Mouse (Mus musculus) embryonic facial prominence, embryonic 13.5 days (tissue): ENCODE measurements around the gene Ptprk. TPM values are rescaled to one million over a fixed set of nuclear protein-coding genes. Genes with fewer than 3 reads are reported as not detected.

Experiments
- ATAC-seq: fragments of 200-750 bp; cut with Nextera tagmentation; 2 replicates; pipeline ENCODE4 v1.8.0; 2017; ENCODE audit warnings: low read depth; ENCODE audit not compliant: insufficient number of reproducible peaks, insufficient read depth, low FRiP score, low TSS enrichment
- H3K27ac ChIP-seq: fragments of 300-500 bp; sonication (generic); 2 replicates; pipeline ENCODE4 v1.5.1; 2015; ENCODE audit warnings: moderate library complexity, mild to moderate bottlenecking, inconsistent platforms
- H3K27me3 ChIP-seq: fragments of 300-500 bp; sonication (generic); 2 replicates; pipeline ENCODE4 v1.6.1; 2015; ENCODE audit warnings: mild to moderate bottlenecking, inconsistent platforms
- H3K36me3 ChIP-seq: fragments of 300-500 bp; sonication (generic); 2 replicates; pipeline ENCODE4 v1.6.1; 2015; ENCODE audit warnings: mild to moderate bottlenecking, inconsistent platforms
- H3K4me1 ChIP-seq: fragments of 300-500 bp; sonication (generic); 2 replicates; pipeline ENCODE4 v1.6.1; 2015; ENCODE audit warnings: inconsistent platforms
- H3K4me2 ChIP-seq: fragments of 300-500 bp; sonication (generic); 2 replicates; pipeline ENCODE4 v1.6.1; 2015; ENCODE audit warnings: moderate library complexity, mild to moderate bottlenecking, inconsistent platforms
- H3K4me3 ChIP-seq: fragments of 300-500 bp; sonication (generic); 2 replicates; pipeline ENCODE4 v1.5.1; 2015; ENCODE audit warnings: mild to moderate bottlenecking, inconsistent platforms
- H3K9ac ChIP-seq: fragments of 300-500 bp; sonication (generic); 2 replicates; pipeline ENCODE4 v1.6.1; 2015; ENCODE audit warnings: mild to moderate bottlenecking, inconsistent platforms
- H3K9me3 ChIP-seq: fragments of 300-500 bp; sonication (generic); 2 replicates; pipeline ENCODE4 v1.6.1; 2016; ENCODE audit warnings: inconsistent platforms
- WGBS: fragments of 180-500 bp; shearing (Covaris S2); methylation state at CpG from one replicate; pipeline ENCODE4 v1.1.7; 2015; ENCODE audit warnings: mixed read lengths; 5-methylcytosine and 5-hydroxymethylcytosine counted together
- polyA plus RNA-seq: library from polyadenylated mRNA; unstranded; fragments of >200 nt; fragmentation: Nextera tagmentation; extraction: Ambion mirVana; gene quantifications from 2 replicates; pipeline ENCODE4 v1.2.1, GENCODE M21; 2015

Ptprk gene
- polyA plus RNA-seq, 1 experiment from 2014 or later, result 32.3 TPM

- Histone ChIP-seq H3K4me1 (no peaks in the 10 kb centered on the region), H3K27ac (no peak overlapping the region), H3K4me2 (no peak overlapping the region), H3K9ac (no peak overlapping the region), H3K27me3 (no peaks in the 10 kb centered on the region), H3K9me3 (no peaks in the 10 kb centered on the region), H3K36me3 (no peaks in the 10 kb centered on the region), H3K4me3 (no peak overlapping the region)
- WGBS, result 65% methylated on average over 1 of the region's 1 CpGs
- ATAC-seq, result no peak
Measured at GRCm38 (mm10) chr10:28458027-28458426, 383.4 kb downstream of the Ptprk start.

- Histone ChIP-seq H3K9me3 (no peaks in the 10 kb centered on the region), H3K4me1 (no peaks in the 10 kb centered on the region), H3K27me3 (no peaks in the 10 kb centered on the region), H3K27ac (no peak overlapping the region), H3K36me3 (no peaks in the 10 kb centered on the region), H3K9ac (no peak overlapping the region), H3K4me2 (no peak overlapping the region), H3K4me3 (no peak overlapping the region)
- 78% methylated on average over 1 of the region's 1 CpGs for WGBS
- no peak for ATAC-seq
Measured at GRCm38 (mm10) chr10:28459963-28460362, 385.3 kb downstream of the Ptprk start.

- Histone ChIP-seq H3K9me3 (no peaks in the 10 kb centered on the region), H3K27me3 (no peaks in the 10 kb centered on the region), H3K36me3 (0 out of 2 replicates have a peak, but pooled peaks cover 3% of the 10 kb centered on the region), H3K4me3 (no peak overlapping the region), H3K4me2 (no peak overlapping the region), H3K9ac (no peak overlapping the region), H3K27ac (no peak overlapping the region), H3K4me1 (no peaks in the 10 kb centered on the region)
- 100% methylated on average over 1 of the region's 1 CpGs for WGBS
- no peak for ATAC-seq
Measured at GRCm38 (mm10) chr10:28463706-28464105, 389.1 kb downstream of the Ptprk start.

- Histone ChIP-seq H3K4me3 (no peak overlapping the region), H3K27ac (no peak overlapping the region), H3K4me1 (no peaks in the 10 kb centered on the region), H3K4me2 (no peak overlapping the region), H3K9me3 (no peaks in the 10 kb centered on the region), H3K27me3 (no peaks in the 10 kb centered on the region), H3K9ac (no peak overlapping the region), H3K36me3 (0 out of 2 replicates have a peak, but pooled peaks cover 3% of the 10 kb centered on the region)
- 61% methylated on average over 12 of the region's 12 CpGs for WGBS
- no peak for ATAC-seq
Measured at GRCm38 (mm10) chr10:28464766-28465548, 390.3 kb downstream of the Ptprk start.

GRCm38 (mm10) chr10:28485574-28485973 is 411.0 kb downstream of the Ptprk start:
- Histone ChIP-seq H3K9me3 (no peaks in the 10 kb centered on the region), H3K27me3 (no peaks in the 10 kb centered on the region), H3K4me1 (no peaks in the 10 kb centered on the region), H3K9ac (no peak overlapping the region), H3K27ac (no peak overlapping the region), H3K4me2 (no peak overlapping the region), H3K4me3 (no peak overlapping the region), H3K36me3 (no peaks in the 10 kb centered on the region)
- ATAC-seq, result no peak
- WGBS, result 30% methylated on average over 3 of the region's 3 CpGs

- Histone ChIP-seq H3K9me3 (no peaks in the 10 kb centered on the region), H3K27me3 (no peaks in the 10 kb centered on the region), H3K4me2 (no peak overlapping the region), H3K4me3 (no peak overlapping the region), H3K4me1 (peaks cover 9% of the 10 kb centered on the region), H3K36me3 (no peaks in the 10 kb centered on the region), H3K9ac (no peak overlapping the region), H3K27ac (no peak overlapping the region)
- WGBS, result 77% methylated on average over 1 of the region's 1 CpGs
- no peak for ATAC-seq
Measured at GRCm38 (mm10) chr10:28491006-28491405, 416.4 kb downstream of the Ptprk start.

GRCm38 (mm10) chr10:28492206-28492605 is 417.6 kb downstream of the Ptprk start:
- WGBS, result 63% methylated on average over 9 of the region's 9 CpGs
- Histone ChIP-seq H3K9me3 (no peaks in the 10 kb centered on the region), H3K27me3 (no peaks in the 10 kb centered on the region), H3K27ac (no peak overlapping the region), H3K4me1 (peaks cover 9% of the 10 kb centered on the region), H3K9ac (no peak overlapping the region), H3K36me3 (no peaks in the 10 kb centered on the region), H3K4me2 (no peak overlapping the region), H3K4me3 (no peak overlapping the region)
- no peak for ATAC-seq

GRCm38 (mm10) chr10:28492870-28493269 is 418.2 kb downstream of the Ptprk start:
- Histone ChIP-seq H3K9ac (no peak overlapping the region), H3K36me3 (no peaks in the 10 kb centered on the region), H3K4me3 (no peak overlapping the region), H3K9me3 (no peaks in the 10 kb centered on the region), H3K27ac (no peak overlapping the region), H3K27me3 (no peaks in the 10 kb centered on the region), H3K4me2 (0 out of 2 replicates have a peak overlapping the region, but pooled peaks have one; percentile 11), H3K4me1 (peaks cover 9% of the 10 kb centered on the region)
- no peak for ATAC-seq
- WGBS, result 41% methylated on average over 14 of the region's 14 CpGs

- H3K9me3 ChIP-seq, result no peaks in the 10 kb centered on the region
- H3K27ac ChIP-seq, result no peak overlapping the region
- no peaks in the 10 kb centered on the region for H3K27me3 ChIP-seq
- H3K4me2 ChIP-seq, result 0 out of 2 replicates have a peak overlapping the region, but pooled peaks have one; percentile 11
- 39% methylated on average over 7 of the region's 7 CpGs for WGBS
- no peaks in the 10 kb centered on the region for H3K36me3 ChIP-seq
- H3K9ac ChIP-seq, result no peak overlapping the region
- peaks cover 9% of the 10 kb centered on the region for H3K4me1 ChIP-seq
- no peak for ATAC-seq
- H3K4me3 ChIP-seq, result no peak overlapping the region
Measured at GRCm38 (mm10) chr10:28493271-28493861, 418.7 kb downstream of the Ptprk start.

GRCm38 (mm10) chr10:28497791-28498190 is 423.2 kb downstream of the Ptprk start:
- Histone ChIP-seq H3K4me1 (peaks cover 6% of the 10 kb centered on the region), H3K36me3 (no peaks in the 10 kb centered on the region), H3K9ac (no peak overlapping the region), H3K27ac (no peak overlapping the region), H3K9me3 (no peaks in the 10 kb centered on the region), H3K4me3 (no peak overlapping the region), H3K27me3 (no peaks in the 10 kb centered on the region), H3K4me2 (no peak overlapping the region)
- WGBS, result 100% methylated on average over 1 of the region's 1 CpGs
- ATAC-seq, result no peak

GRCm38 (mm10) chr10:28498504-28498903 is 423.9 kb downstream of the Ptprk start:
- Histone ChIP-seq H3K4me2 (no peak overlapping the region), H3K36me3 (no peaks in the 10 kb centered on the region), H3K4me3 (no peak overlapping the region), H3K4me1 (no peaks in the 10 kb centered on the region; the same call in 1 of the 2 replicates), H3K9me3 (no peaks in the 10 kb centered on the region), H3K27ac (no peak overlapping the region), H3K9ac (no peak overlapping the region), H3K27me3 (no peaks in the 10 kb centered on the region)
- WGBS, result 83% methylated on average over 3 of the region's 3 CpGs
- no peak for ATAC-seq

- WGBS, result 76% methylated on average over 2 of the region's 2 CpGs
- Histone ChIP-seq H3K4me1 (peaks cover 4% of the 10 kb centered on the region; the same call in 1 of the 2 replicates), H3K4me2 (no peak overlapping the region), H3K4me3 (no peak overlapping the region), H3K9ac (no peak overlapping the region), H3K27ac (no peak overlapping the region), H3K9me3 (no peaks in the 10 kb centered on the region), H3K36me3 (no peaks in the 10 kb centered on the region), H3K27me3 (no peaks in the 10 kb centered on the region)
- no peak for ATAC-seq
Measured at GRCm38 (mm10) chr10:28513601-28514000, 439.0 kb downstream of the Ptprk start.
